Mouse (Mus musculus) thymus, postnatal 14 days (tissue): ENCODE data around the gene Rhd.

ENCODE experiments used
- DNase-seq: peaks from one replicate; pipeline ENCODE4 v3.0.0; 2021

Rhd gene

DNA sequence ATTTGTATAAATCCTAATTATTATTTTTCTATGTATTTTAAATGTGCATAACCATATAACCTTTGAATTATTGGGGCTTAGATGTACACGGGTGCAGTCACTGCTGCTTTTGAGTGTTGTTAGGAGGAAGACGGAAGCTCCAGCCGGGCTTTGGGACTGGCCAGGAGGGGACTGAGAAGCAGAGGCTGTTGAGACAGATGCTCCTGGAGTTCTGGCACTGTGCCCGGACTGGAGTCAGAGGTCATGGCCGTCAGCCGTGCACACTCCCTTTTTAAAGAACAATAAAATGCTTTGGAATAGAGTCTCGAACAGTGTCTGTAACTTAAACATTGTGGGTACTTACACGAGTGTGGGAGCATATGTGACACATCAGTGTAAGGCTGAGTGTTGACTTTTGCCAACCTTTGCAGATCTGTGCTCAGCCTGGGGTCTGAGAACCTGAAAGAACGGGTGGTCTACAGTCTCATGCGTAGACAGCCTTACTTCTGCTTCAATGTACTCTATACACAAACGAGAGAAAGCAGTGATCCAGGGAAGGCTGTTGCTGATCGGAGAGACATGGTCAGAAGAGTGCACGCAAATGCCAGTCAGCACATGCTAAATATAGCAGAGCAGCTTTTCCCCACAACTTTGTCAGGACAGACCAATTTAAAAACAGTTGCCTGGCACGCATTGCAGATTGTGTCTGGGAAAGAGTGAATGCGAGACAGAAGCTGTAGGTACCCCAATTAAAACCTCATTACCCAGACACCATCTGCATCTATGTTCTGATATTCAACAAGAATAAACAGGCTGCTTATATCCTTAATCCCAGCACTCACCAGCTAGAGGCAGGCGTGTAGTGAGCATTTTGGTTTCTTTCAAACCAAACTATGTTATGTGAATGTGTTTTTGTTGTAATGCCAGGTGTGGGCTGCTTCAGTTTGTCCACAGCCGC lies 73.2 kb downstream of the Rhd start:
- DNase-seq: no peak

DNA sequence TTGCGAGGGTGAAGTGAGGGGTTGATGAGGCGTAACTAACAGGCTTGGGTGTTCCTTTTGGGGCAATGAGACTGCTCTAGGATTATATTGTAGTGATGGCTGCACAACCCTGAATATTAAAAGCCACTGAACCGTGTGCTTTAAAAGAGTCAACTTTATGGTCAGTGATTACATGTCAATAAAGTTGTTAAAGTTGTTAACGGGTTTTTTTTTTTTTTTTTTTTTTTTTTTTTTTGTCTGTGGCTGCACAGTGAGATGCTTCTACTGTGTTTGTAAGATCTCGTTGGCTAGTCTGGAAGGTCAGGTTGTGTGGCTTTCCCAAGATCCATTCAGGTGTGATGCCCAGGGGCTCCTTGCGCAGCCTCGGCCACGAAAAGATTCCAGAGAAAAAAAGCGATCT lies 75.6 kb downstream of the Rhd start:
- no peak for DNase-seq

DNA sequence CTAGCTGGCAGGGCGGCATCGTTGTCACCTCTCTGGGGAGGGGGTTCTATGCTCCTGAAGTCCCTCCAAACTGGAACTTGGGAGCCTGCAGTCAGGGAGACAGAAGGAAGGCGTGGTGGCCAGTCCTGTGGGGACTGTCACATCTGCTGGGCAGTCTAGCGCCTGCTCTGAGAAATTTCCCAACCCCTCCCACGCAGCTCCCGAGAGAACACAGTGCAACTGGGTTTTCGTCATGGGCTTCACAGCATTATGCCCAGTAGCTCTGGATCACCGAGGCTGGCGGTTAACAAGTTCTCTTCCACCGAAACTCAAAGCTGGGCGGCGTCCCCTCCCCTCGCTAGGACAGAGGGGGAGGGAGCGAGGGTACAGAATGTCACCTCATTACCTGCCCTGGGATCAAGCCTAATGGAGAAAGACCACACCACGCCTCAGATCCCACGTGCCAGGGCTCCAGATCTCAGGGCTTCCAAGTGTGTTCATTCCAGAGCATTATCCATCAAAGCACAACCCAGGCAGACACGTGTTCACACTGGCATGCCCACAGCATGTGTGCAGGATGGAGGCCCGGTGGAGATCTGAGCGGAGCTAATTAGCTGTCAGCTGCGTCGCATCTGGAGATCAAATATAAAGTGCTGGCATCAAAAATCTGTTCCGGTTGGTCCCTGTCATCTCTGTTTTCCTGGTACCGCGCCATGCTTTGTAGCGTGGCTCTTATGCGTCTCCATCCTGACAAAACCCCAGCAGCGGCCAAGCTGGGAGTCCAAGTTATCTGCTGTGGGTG lies 79.6 kb downstream of the Rhd start:
- no peak for DNase-seq
